Mouse (Mus musculus): ENCODE measurements around the gene Ctnnbip1. TPM values are rescaled to one million over a fixed set of nuclear protein-coding genes. Genes with fewer than 3 reads are reported as not detected.

Ctnnbip1 gene
- polyA plus RNA-seq, 1 experiment: 19.9 TPM

- Histone ChIP-seq H3K27me3 (ENCODE audit: control insufficient read depth, insufficient read depth, insufficient read length) (no peaks in the 10 kb centered on the region), H3K36me3 (ENCODE audit: control insufficient read depth, insufficient read depth) (no peaks in the 10 kb centered on the region), H3K4me3 (no peak overlapping the region)
These were observed 56.4 kb downstream of the Ctnnbip1 start for GRCm38 (mm10) chr4:149574391-149574821.

DNA sequence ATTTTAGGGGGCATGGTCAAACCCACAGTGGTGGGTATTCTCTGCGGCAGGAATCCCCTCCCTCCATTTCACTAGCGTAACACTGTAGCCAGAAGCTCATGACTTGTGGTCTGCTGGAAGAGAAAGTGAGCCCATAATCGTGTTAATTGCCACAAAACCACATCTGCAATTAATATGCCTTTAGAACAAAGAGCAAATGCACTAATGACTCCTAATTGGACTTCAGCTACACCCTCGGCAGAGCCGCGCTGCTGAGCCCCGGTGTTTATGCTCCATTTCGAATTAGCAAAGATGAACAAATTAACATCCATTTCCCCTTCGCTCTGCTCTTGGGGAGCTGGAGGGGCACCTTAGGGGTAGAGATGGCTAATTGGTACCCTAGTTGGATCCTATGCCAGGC lies 58.0 kb downstream of the Ctnnbip1 start:
- Histone ChIP-seq H3K79me2 (ENCODE audit: control insufficient read depth, insufficient read depth) (no peaks in the 10 kb centered on the region), H3K36me3 (ENCODE audit: control insufficient read depth, insufficient read depth) (no peaks in the 10 kb centered on the region), H3K27me3 (ENCODE audit: control insufficient read depth, insufficient read depth, insufficient read length) (no peaks in the 10 kb centered on the region), H3ac (ENCODE audit: control insufficient read depth, insufficient read length) (no peak overlapping the region), H3K4me2 (ENCODE audit: low read depth) (no peak overlapping the region), H3K4me3 (no peak overlapping the region)
- TF ChIP-seq POLR2A (IDR thresholded peaks at IDR 0.05; ENCODE audit: insufficient read length, low read depth): no peak
- no peak for TF ChIP-seq TCF3 (IDR thresholded peaks at IDR 0.05; ENCODE audit: insufficient read length, low read depth)
- TF ChIP-seq REST (IDR thresholded peaks at IDR 0.05; ENCODE audit: insufficient read depth, insufficient read length): no peak
- no peak for TF ChIP-seq SRF (IDR thresholded peaks at IDR 0.05; ENCODE audit: control insufficient read depth, insufficient read length, low read depth)
- TF ChIP-seq E2F4 (IDR thresholded peaks at IDR 0.05; ENCODE audit: insufficient read depth): no peak
- no peak for TF ChIP-seq MYOG (IDR thresholded peaks at IDR 0.05; ENCODE audit: control insufficient read depth in 1 of 3, insufficient read depth in 1 of 3, insufficient read length in 2 of 3, low read depth in 2 of 3)
- no peak for TF ChIP-seq TCF12 (IDR thresholded peaks at IDR 0.05; ENCODE audit: insufficient read depth, poor library complexity, severe bottlenecking)
- TF ChIP-seq USF1 (IDR thresholded peaks at IDR 0.05; ENCODE audit: low read depth): no peak
- no peak for TF ChIP-seq CEBPB (IDR thresholded peaks at IDR 0.05; ENCODE audit: insufficient read depth, poor library complexity, severe bottlenecking)
- TF ChIP-seq POLR2AphosphoS2 (IDR thresholded peaks at IDR 0.05; ENCODE audit: insufficient read length, low read depth): no peak
- TF ChIP-seq MAX (IDR thresholded peaks at IDR 0.05; ENCODE audit: low read depth): no peak

More at GRCm38 (mm10) chr4:149574391-149574821, 56.4 kb downstream of the Ctnnbip1 start:
- Histone ChIP-seq H3ac (ENCODE audit: control insufficient read depth, insufficient read length) (no peak overlapping the region), H3K79me2 (ENCODE audit: control insufficient read depth, insufficient read depth) (no peaks in the 10 kb centered on the region), H3K4me2 (ENCODE audit: low read depth) (no peak overlapping the region)
- TF ChIP-seq MYOD1 (IDR thresholded peaks at IDR 0.05; ENCODE audit: control insufficient read depth in 1 of 3, insufficient read length in 2 of 3, low read depth in 2 of 3) (no peak), POLR2AphosphoS2 (IDR thresholded peaks at IDR 0.05; ENCODE audit: insufficient read length, low read depth) (no peak), REST (IDR thresholded peaks at IDR 0.05; ENCODE audit: insufficient read depth, insufficient read length) (no peak), POLR2A (IDR thresholded peaks at IDR 0.05; ENCODE audit: insufficient read length, low read depth) (no peak), TCF12 (IDR thresholded peaks at IDR 0.05; ENCODE audit: insufficient read depth, poor library complexity, severe bottlenecking) (no peak), MAX (IDR thresholded peaks at IDR 0.05; ENCODE audit: low read depth) (no peak), CEBPB (IDR thresholded peaks at IDR 0.05; ENCODE audit: insufficient read depth, poor library complexity, severe bottlenecking) (no peak), E2F4 (IDR thresholded peaks at IDR 0.05; ENCODE audit: insufficient read depth) (no peak), SRF (IDR thresholded peaks at IDR 0.05; ENCODE audit: control insufficient read depth, insufficient read length, low read depth) (no peak), USF1 (IDR thresholded peaks at IDR 0.05; ENCODE audit: low read depth) (no peak), TCF3 (IDR thresholded peaks at IDR 0.05; ENCODE audit: insufficient read length, low read depth) (no peak), MYOG (IDR thresholded peaks at IDR 0.05; ENCODE audit: control insufficient read depth in 1 of 3, insufficient read depth in 1 of 3, insufficient read length in 2 of 3, low read depth in 2 of 3) (no peak)

DNA sequence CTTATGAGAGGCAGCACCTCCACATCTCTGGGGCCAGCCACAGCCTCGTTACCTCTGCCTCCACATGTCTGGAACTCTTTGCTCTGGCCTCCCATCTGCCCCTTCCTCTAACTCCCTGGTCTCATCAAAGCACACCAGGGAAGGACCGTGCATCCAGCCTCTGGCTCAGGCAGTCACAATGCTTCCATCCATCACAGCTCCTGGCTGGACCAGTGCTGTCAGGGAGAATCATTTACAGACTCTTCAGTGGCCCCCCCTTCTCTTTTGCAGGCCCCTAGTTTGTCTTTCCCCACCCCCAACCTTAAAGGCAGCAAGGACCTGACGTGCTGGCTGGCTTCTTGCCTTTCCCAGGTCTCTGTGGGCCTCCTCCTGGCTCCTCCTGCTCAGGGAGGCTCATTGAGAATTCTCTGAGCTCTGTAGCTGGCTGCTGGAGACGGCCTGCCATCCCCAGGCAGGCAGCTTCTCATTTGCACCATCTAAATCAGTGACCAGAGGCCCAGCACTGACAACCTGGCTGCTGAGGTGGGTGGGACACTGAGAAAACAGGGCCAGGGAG lies 59.0 kb downstream of the Ctnnbip1 start:
- Histone ChIP-seq H3K36me3 (ENCODE audit: control insufficient read depth, insufficient read depth) (no peaks in the 10 kb centered on the region), H3K79me2 (ENCODE audit: control insufficient read depth, insufficient read depth) (no peaks in the 10 kb centered on the region), H3K4me3 (no peak overlapping the region), H3ac (ENCODE audit: control insufficient read depth, insufficient read length) (no peak overlapping the region), H3K27me3 (ENCODE audit: control insufficient read depth, insufficient read depth, insufficient read length) (peaks cover 4% of the 10 kb centered on the region), H3K4me2 (ENCODE audit: low read depth) (no peak overlapping the region)
- TF ChIP-seq CEBPB (IDR thresholded peaks at IDR 0.05; ENCODE audit: insufficient read depth, poor library complexity, severe bottlenecking) (no peak), MYOG (IDR thresholded peaks at IDR 0.05; ENCODE audit: control insufficient read depth in 1 of 3, insufficient read depth in 1 of 3, insufficient read length in 2 of 3, low read depth in 2 of 3) (no peak), MAX (IDR thresholded peaks at IDR 0.05; ENCODE audit: low read depth) (no peak), SRF (IDR thresholded peaks at IDR 0.05; ENCODE audit: control insufficient read depth, insufficient read length, low read depth) (no peak), TCF12 (IDR thresholded peaks at IDR 0.05; ENCODE audit: insufficient read depth, poor library complexity, severe bottlenecking) (no peak), USF1 (IDR thresholded peaks at IDR 0.05; ENCODE audit: low read depth) (no peak), POLR2A (IDR thresholded peaks at IDR 0.05; ENCODE audit: insufficient read length, low read depth) (no peak)

DNA sequence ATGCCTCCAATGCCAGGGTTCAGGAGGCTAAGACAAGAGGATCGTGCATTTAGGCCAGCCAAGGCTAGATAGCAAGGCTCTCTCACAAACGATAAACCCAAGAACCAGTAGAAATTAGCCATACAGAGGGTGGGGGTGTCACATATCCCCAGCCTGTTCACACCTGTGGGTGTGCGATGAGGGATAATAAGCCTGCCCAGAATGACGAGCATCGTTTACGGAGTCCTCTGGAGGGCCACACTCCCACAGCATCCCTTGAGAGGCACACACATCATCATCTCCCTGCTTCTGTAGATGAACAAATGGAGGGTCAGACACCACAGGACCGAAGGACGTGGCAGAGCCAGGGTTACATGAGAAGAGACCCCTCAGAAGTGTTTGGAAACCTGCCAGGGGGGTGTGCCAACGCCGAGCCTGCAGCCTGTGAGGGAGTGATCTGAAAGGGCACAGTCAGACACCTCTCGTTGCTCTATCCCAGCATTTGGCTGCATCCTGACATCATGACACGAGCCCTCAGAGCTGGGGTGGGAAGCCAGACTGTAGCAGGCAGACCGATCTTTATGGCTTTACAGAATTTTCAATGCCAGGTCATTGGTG lies 60.1 kb downstream of the Ctnnbip1 start:
- no peak overlapping the region for H3ac ChIP-seq (ENCODE audit: control insufficient read depth, insufficient read length)
- no peaks in the 10 kb centered on the region for H3K79me2 ChIP-seq (ENCODE audit: control insufficient read depth, insufficient read depth)
- TF ChIP-seq MYOD1 (IDR thresholded peaks at IDR 0.05; ENCODE audit: control insufficient read depth in 1 of 3, insufficient read length in 2 of 3, low read depth in 2 of 3): no peak
- TF ChIP-seq SRF (IDR thresholded peaks at IDR 0.05; ENCODE audit: control insufficient read depth, insufficient read length, low read depth): no peak
- no peak for TF ChIP-seq MAX (IDR thresholded peaks at IDR 0.05; ENCODE audit: low read depth)
- TF ChIP-seq TCF3 (IDR thresholded peaks at IDR 0.05; ENCODE audit: insufficient read length, low read depth): no peak
- TF ChIP-seq USF1 (IDR thresholded peaks at IDR 0.05; ENCODE audit: low read depth): no peak
- TF ChIP-seq E2F4 (IDR thresholded peaks at IDR 0.05; ENCODE audit: insufficient read depth): no peak
- no peak for TF ChIP-seq POLR2A (IDR thresholded peaks at IDR 0.05; ENCODE audit: insufficient read length, low read depth)
- no peak for TF ChIP-seq TCF12 (IDR thresholded peaks at IDR 0.05; ENCODE audit: insufficient read depth, poor library complexity, severe bottlenecking)
- TF ChIP-seq MYOG (IDR thresholded peaks at IDR 0.05; ENCODE audit: control insufficient read depth in 1 of 3, insufficient read depth in 1 of 3, insufficient read length in 2 of 3, low read depth in 2 of 3): no peak
- TF ChIP-seq CEBPB (IDR thresholded peaks at IDR 0.05; ENCODE audit: insufficient read depth, poor library complexity, severe bottlenecking): no peak
- peaks cover 5% of the 10 kb centered on the region for H3K27me3 ChIP-seq (ENCODE audit: control insufficient read depth, insufficient read depth, insufficient read length)
- H3K4me3 ChIP-seq: no peak overlapping the region
- no peaks in the 10 kb centered on the region for H3K36me3 ChIP-seq (ENCODE audit: control insufficient read depth, insufficient read depth)
- no peak overlapping the region for H3K4me2 ChIP-seq (ENCODE audit: low read depth)
